Mouse (Mus musculus): ENCODE measurements around the gene Ripply3. TPM values are rescaled to one million over a fixed set of nuclear protein-coding genes. Genes with fewer than 3 reads are reported as not detected.
A peak's percentile ranks its signal among the peaks of the same experiment; 100 is the strongest.
"Not testable (repeated sequence)": the region's sequence is repeated elsewhere in the genome, so short reads cannot be mapped to it uniquely, and the experiment has no call there.

The Ripply3 gene
- polyA plus RNA-seq, 1 experiment from 2014 or later, result 5.1 TPM

GRCm38 (mm10) chr16:94323681-94324080 is 4.5 kb upstream of the Ripply3 start:
- 68% methylated on average over 5 of the region's 5 CpGs for WGBS
- no peaks in the 10 kb centered on the region for H3K9me3 ChIP-seq
- DNase-seq (ENCODE audit: low spot score), result no peak
- no peak overlapping the region for H3K4me3 ChIP-seq
- no peak overlapping the region for H3K27ac ChIP-seq
- peaks cover 37% of the 10 kb centered on the region for H3K27me3 ChIP-seq (ENCODE audit: insufficient read depth, poor library complexity, severe bottlenecking)
- peaks cover 12% of the 10 kb centered on the region for H3K4me1 ChIP-seq (replicated peaks)
- H3K36me3 ChIP-seq, result no peaks in the 10 kb centered on the region

- Histone ChIP-seq H3K27ac (no peak overlapping the region), H3K4me3 (no peak overlapping the region), H3K4me1 (replicated peaks) (peaks cover 34% of the 10 kb centered on the region), H3K36me3 (no peaks in the 10 kb centered on the region), H3K27me3 (ENCODE audit: insufficient read depth, poor library complexity, severe bottlenecking) (peaks cover 61% of the 10 kb centered on the region), H3K9me3 (no peaks in the 10 kb centered on the region)
- 88% methylated on average over 3 of the region's 3 CpGs for WGBS
- no peak for DNase-seq (ENCODE audit: low spot score)
Measured at GRCm38 (mm10) chr16:94326008-94326407, 2.2 kb upstream of the Ripply3 start.

- Histone ChIP-seq H3K4me1 (replicated peaks) (peaks cover 34% of the 10 kb centered on the region), H3K9me3 (no peaks in the 10 kb centered on the region), H3K27me3 (ENCODE audit: insufficient read depth, poor library complexity, severe bottlenecking) (peaks cover 66% of the 10 kb centered on the region), H3K4me3 (peak overlapping the region; percentile 64), H3K36me3 (no peaks in the 10 kb centered on the region), H3K27ac (peak overlapping the region; percentile 87; the same call in 1 of the 2 replicates)
- peak; percentile 27 for DNase-seq (ENCODE audit: low spot score)
- 9% methylated on average over 25 of the region's 25 CpGs for WGBS
Measured at GRCm38 (mm10) chr16:94328881-94329867, 954 bp downstream of the Ripply3 start.

DNA sequence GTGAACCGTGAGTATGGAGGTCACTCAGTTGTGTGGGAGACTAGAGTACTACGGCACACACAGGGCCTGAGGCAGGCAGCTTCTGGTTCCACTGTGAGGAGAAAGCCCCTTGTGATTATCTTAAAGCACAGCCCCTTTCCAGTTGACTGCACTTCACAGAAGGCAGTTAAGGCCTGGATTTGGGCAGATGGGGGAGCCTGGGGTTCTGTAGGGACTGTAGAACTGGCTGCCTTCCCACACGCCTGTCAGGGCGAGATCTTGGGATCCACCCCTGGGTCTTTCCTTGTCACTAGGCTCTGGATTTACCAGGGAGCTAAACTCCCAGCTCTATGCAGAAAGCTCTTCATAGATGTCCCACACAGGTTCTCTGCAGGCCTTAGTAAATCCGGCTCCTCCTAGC is 2.2 kb downstream of the Ripply3 start:
- Histone ChIP-seq H3K27me3 (ENCODE audit: insufficient read depth, poor library complexity, severe bottlenecking) (peaks cover 61% of the 10 kb centered on the region), H3K4me3 (no peak overlapping the region), H3K9me3 (no peaks in the 10 kb centered on the region), H3K4me1 (replicated peaks) (peaks cover 34% of the 10 kb centered on the region), H3K27ac (peak overlapping the region; percentile 29; the same call in 1 of the 2 replicates), H3K36me3 (no peaks in the 10 kb centered on the region)
- DNase-seq (ENCODE audit: low spot score), result no peak
- 61% methylated on average over 5 of the region's 5 CpGs for WGBS

- no peaks in the 10 kb centered on the region for H3K9me3 ChIP-seq
- H3K4me3 ChIP-seq, result no peak overlapping the region
- H3K27ac ChIP-seq, result no peak overlapping the region
- 82% methylated on average over 9 of the region's 9 CpGs for WGBS
- H3K36me3 ChIP-seq, result no peaks in the 10 kb centered on the region
- no peak for DNase-seq (ENCODE audit: low spot score)
- H3K27me3 ChIP-seq (ENCODE audit: insufficient read depth, poor library complexity, severe bottlenecking), result peaks cover 56% of the 10 kb centered on the region
- peaks cover 34% of the 10 kb centered on the region for H3K4me1 ChIP-seq (replicated peaks)
Measured at GRCm38 (mm10) chr16:94331233-94331885, 3.1 kb downstream of the Ripply3 start.

GRCm38 (mm10) chr16:94331886-94332252 is 3.6 kb downstream of the Ripply3 start:
- H3K36me3 ChIP-seq, result no peaks in the 10 kb centered on the region
- peak; percentile 61 for DNase-seq (ENCODE audit: low spot score)
- 57% methylated on average over 5 of the region's 5 CpGs for WGBS
- H3K27me3 ChIP-seq (ENCODE audit: insufficient read depth, poor library complexity, severe bottlenecking), result peaks cover 50% of the 10 kb centered on the region
- H3K9me3 ChIP-seq, result no peaks in the 10 kb centered on the region
- H3K27ac ChIP-seq, result no peak overlapping the region
- H3K4me1 ChIP-seq (replicated peaks), result peaks cover 34% of the 10 kb centered on the region
- no peak overlapping the region for H3K4me3 ChIP-seq

- Histone ChIP-seq H3K4me1 (replicated peaks) (peaks cover 3% of the 10 kb centered on the region; the same call in 1 of the 2 replicates), H3K9me3 (no peaks in the 10 kb centered on the region), H3K27ac (no peak overlapping the region), H3K4me3 (no peak overlapping the region), H3K27me3 (ENCODE audit: insufficient read depth, poor library complexity, severe bottlenecking) (peaks cover 13% of the 10 kb centered on the region), H3K36me3 (no peaks in the 10 kb centered on the region)
- WGBS, result 47% methylated on average over 5 of the region's 5 CpGs
- no peak for DNase-seq (ENCODE audit: low spot score)
Measured at GRCm38 (mm10) chr16:94335656-94336055, 7.4 kb downstream of the Ripply3 start.

DNA sequence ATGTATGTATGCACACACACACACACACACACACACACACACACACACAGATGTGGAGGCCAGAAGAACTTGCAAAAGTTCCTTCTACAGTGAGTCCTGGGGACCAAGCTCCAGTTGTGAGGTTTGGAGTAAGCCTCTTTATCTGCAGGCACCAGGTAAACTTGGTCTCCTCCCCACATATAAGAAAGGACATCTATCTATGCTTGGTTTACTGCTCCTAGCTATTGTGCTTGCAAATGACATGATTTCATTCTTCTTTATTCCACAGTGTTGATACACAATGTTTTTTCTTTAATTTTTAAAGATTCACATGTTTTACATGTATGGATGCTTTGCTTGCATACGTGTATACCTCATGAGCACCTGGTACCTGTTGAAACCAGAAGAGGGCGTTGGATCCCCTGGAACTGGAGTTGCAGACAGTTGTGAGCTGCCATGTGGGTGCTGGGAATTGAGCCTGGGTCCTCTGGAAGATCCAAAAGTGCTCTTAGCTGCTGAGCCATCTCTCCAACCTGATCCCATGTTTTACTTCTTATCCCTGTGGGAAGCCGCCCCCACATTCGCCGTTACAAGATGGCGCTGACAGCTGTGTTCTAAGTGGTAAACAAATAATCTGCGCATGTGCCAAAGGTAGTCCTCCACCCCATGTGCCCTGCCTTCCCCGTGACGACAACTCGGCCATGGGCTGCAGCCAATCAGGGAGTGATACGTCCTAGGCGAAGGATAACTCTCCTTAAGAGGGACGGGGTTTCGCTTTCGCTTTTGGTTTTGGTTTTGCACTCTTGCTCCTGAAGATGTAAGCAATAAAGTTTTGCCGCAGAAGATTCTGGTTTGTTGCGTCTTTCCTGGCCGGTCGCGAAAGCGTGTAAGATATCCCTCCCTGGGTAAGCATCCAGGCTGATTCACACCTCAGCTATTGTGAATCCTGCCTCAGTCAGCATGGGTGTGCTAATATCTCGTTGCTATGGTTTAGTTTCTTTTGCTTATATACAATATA is 11.2 kb downstream of the Ripply3 start:
- not testable (repeated sequence) for DNase-seq (ENCODE audit: low spot score); H3K27ac ChIP-seq; H3K27me3 ChIP-seq (ENCODE audit: insufficient read depth, poor library complexity, severe bottlenecking); H3K9me3 ChIP-seq; H3K36me3 ChIP-seq; H3K4me3 ChIP-seq; H3K4me1 ChIP-seq (replicated peaks)
- WGBS, result 94% methylated on average over 22 of the region's 22 CpGs

DNA sequence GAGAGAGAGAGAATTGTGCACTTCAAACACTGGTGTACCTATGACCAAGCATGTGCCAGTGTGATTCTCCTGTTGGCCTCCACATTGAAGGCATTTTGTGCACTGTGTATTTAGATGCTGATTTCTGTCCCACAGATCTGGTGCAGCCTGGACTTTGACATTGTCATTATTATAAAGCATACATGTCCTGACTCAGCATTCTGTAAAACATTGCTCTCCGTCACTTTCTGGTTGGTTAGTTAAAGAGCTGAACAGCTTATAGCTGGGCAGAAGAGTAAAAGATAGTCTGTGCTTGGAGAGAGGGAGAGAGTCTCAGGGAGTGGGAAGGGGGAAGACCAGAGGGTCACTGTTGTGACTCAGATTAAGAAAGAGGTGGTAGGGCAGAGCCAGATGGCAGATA is 17.5 kb downstream of the Ripply3 start:
- H3K27ac ChIP-seq, result no peak overlapping the region
- no peaks in the 10 kb centered on the region for H3K36me3 ChIP-seq
- WGBS, result 88% methylated on average over 1 of the region's 1 CpGs
- H3K4me3 ChIP-seq, result no peak overlapping the region
- H3K9me3 ChIP-seq, result no peaks in the 10 kb centered on the region
- H3K4me1 ChIP-seq (replicated peaks), result peaks cover 7% of the 10 kb centered on the region; the same call in 1 of the 2 replicates
- no peaks in the 10 kb centered on the region for H3K27me3 ChIP-seq (ENCODE audit: insufficient read depth, poor library complexity, severe bottlenecking)
- no peak for DNase-seq (ENCODE audit: low spot score)

GRCm38 (mm10) chr16:94347080-94347731 is 19.0 kb downstream of the Ripply3 start:
- Histone ChIP-seq H3K36me3 (no peaks in the 10 kb centered on the region), H3K4me1 (replicated peaks) (peaks cover 7% of the 10 kb centered on the region; the same call in 1 of the 2 replicates), H3K27me3 (ENCODE audit: insufficient read depth, poor library complexity, severe bottlenecking) (no peaks in the 10 kb centered on the region), H3K4me3 (no peak overlapping the region), H3K9me3 (no peaks in the 10 kb centered on the region), H3K27ac (no peak overlapping the region)
- no peak for DNase-seq (ENCODE audit: low spot score)
- 73% methylated on average over 7 of the region's 7 CpGs for whole genome bisulfite sequencing

GRCm38 (mm10) chr16:94348779-94349178 is 20.6 kb downstream of the Ripply3 start:
- H3K27ac ChIP-seq, result no peak overlapping the region
- no peak for DNase-seq (ENCODE audit: low spot score)
- no peak overlapping the region for H3K4me3 ChIP-seq
- no peaks in the 10 kb centered on the region for H3K9me3 ChIP-seq
- no peaks in the 10 kb centered on the region for H3K36me3 ChIP-seq
- WGBS, result 89% methylated on average over 2 of the region's 2 CpGs
- peaks cover 11% of the 10 kb centered on the region for H3K4me1 ChIP-seq (replicated peaks)
- H3K27me3 ChIP-seq (ENCODE audit: insufficient read depth, poor library complexity, severe bottlenecking), result no peaks in the 10 kb centered on the region
